Mouse (Mus musculus) adrenal gland, adult 10 weeks (tissue): ENCODE data around the gene Zfp879. TPM values are rescaled to one million over a fixed set of nuclear protein-coding genes. Genes with fewer than 3 reads are reported as not detected.

ENCODE experiments used
- polyA plus RNA-seq: library from polyadenylated mRNA; stranded (reverse); fragments of 350-450 nt; fragmentation: Illumina TruSeq; extraction: RNeasy Lipid Tissue Mini Kit (QIAGEN cat#74804); gene quantifications from one replicate; pipeline ENCODE4 v1.2.3, GENCODE M21; 2014; ENCODE audit warnings: low read depth, low replicate concordance

Zfp879 gene
- polyA plus RNA-seq, result 0.76 TPM

DNA sequence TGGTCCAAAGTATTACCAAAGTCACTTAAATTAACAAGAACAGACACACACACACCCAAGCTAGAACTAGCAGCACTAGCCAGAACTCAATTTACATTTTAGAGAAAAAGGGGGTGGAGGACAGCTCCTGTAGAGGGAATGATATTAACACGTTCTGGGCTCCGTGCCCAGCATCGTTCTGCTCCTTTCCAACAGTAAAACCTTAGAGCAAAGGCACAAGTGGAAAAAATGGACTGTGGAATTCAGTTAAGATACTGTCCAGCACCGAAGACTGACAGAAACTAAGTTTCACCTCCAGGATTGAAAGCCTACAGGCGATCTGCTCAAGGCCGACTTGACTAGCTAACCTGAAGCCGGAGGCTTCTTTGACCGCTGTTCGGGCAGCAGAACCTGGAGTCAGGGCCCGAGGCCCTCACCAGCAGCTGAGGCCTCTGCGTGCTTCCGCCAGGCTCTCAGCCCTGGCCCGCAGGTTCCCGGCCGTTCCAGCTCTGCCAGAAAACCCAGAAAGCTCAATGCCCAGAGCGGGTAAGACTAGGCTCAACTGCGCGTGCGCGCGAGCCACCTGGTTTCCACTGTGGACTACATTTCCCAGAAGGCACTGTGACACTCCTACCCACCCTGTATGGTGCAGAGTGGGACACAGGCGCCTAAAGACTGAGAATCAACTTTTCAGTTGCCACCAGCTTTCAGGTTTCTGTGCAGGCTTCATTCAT, at the start of gene Zfp879:
Gene Zfp879, minus strand, starts transcription at position 530 of the 713 bp plus-strand sequence.

DNA sequence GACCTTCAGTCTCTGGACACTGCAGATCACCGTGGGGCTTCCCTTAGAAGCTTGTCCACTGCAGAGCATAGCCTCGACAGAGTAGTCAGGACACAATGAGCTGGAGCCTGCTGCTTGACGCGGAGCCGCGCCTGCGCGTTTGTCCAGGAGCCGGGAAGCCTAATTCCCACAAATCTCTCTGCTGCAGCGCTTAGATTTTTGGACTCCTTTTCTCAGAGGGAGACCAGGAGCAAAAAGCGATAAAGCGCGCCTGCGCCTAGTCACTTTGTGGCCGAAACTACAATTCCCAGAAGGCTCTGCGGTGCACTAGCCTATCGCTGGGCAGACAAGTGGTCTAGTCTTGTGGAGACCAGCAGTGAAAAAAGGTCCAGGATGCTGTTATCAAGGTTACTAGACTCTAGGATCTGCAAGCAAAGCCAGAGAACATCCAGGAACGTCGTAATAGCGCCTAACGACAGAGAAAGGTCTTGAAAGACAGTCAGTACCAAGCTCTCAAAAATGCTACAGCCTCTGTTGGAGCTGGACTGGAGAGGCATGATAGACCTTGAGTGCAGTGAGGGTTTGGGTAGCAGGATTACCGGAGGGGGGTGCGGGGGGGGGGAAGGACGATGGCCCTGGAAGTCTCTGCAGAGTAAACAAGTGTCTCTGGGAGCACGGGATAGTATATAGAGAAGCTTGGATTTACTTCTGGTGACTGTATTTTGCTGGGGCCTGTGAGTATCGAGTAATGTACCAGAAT, 46.2 kb upstream of the Zfp879 start, which contains the start of gene Zfp454:
Gene Zfp454, minus strand, starts transcription at position 262 of the 739 bp plus-strand sequence.

DNA sequence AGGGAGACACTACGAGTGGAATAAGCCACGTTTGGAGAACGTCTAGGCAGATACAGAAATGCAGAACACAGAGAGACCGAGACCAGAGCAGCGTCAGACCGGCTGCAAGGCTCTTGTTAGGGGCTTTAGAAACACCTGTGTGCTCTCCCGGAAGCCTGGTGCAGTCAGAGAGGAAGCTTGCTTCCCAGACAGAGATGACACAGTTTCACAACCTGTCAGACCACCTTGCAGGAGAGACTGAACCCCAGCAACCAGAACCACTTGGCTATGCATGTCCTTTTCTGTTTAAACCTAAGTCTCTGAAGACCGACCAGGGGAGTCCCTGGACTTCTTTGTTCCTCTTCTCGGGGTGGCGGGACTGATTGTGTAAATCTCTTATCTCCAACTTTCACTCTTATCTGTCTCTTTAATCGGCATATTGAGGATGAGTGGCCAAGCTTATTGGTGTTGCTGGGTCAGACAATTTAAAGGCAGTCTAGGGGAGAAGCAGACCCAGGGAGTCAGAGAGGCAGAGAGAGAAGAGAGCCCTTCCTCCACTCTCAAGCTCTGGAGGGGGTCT, 8.9 kb upstream of the Zfp879 start, which contains the start of gene Grm6:
Gene Grm6, plus strand, starts transcription at position 509 of the 559 bp plus-strand sequence.

DNA sequence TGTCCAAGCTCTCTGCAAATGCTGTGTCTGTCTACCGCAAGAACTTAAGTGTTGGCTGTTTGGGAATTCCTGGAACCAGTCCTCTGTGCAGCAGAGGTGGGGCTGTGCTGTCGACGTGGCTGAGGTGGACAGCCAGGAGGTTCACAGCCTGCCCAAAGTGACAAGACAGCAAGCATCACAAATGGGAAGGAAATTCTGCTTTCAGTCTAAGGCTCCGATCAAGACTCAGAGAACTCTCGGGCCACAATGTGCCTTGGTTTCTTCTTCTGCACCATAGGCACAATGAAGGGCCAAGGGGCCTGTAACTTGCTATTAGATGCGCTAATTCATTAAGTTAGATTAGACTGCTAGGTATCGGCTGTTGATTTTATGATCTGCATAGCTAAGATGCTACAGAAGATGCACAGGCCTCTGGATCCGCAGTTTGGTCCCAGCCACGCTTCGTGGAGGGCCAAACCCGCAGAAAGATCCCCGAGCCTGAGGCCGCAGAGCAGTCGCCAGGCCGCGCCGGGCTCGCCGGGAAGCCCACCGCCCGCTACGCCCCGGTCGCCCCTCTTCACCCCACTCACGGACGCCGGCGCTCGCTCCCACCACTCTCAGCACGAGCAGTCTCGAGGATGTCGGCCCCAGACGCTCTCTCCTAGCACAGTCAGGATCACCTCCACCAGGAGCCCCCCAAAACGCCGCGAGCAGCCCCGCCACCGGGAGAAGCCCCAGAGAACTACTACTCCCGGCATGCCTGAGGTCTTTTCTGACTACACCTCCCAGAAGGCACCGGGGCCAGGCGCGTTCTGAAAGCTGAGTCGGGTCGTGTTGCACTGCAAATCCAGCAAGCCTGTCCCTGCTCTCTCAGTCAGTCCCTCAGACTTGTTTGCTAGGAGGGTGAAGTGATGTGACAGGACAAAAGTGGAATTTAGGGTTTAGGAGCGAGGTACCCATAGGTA, 14.1 kb downstream of the Zfp879 start, which contains the start of gene Zfp354c:
Gene Zfp354c, minus strand, starts transcription at position 715 of the 944 bp plus-strand sequence.

Other genes with a start within 250 kb of the Zfp879 start
- gene Adamts2, start 239.5 kb downstream of the Zfp879 start, polyA plus RNA-seq, result 1.7 TPM
- gene Zfp354c, start 13.8 kb downstream of the Zfp879 start, polyA plus RNA-seq, result 11.5 TPM
- gene Grm6, start 9.1 kb upstream of the Zfp879 start, polyA plus RNA-seq, result not detected
- gene Zfp454, start 46.1 kb upstream of the Zfp879 start, polyA plus RNA-seq, result 5.1 TPM
- 27.2 TPM for gene Zfp2, start 74.6 kb upstream of the Zfp879 start, polyA plus RNA-seq
- 7.4 TPM for gene Zfp354b, start 90.1 kb upstream of the Zfp879 start, polyA plus RNA-seq
- not detected for gene 4933414I15Rik, start 102.2 kb upstream of the Zfp879 start, polyA plus RNA-seq
- not detected for gene Prop1, start 112.2 kb upstream of the Zfp879 start, polyA plus RNA-seq
- not detected for gene Olfr1378, start 125.0 kb upstream of the Zfp879 start, polyA plus RNA-seq
- gene Olfr1377, start 140.4 kb upstream of the Zfp879 start, polyA plus RNA-seq, result not detected
- gene Olfr51, start 162.0 kb upstream of the Zfp879 start, polyA plus RNA-seq, result not detected
- gene Olfr54, start 172.7 kb upstream of the Zfp879 start, polyA plus RNA-seq, result 0.87 TPM
- gene Olfr1375, start 206.6 kb upstream of the Zfp879 start, polyA plus RNA-seq, result not detected
- 20.1 TPM for gene Zfp354a, start 217.7 kb upstream of the Zfp879 start, polyA plus RNA-seq